Mouse (Mus musculus) stomach, embryonic 16.5 days (tissue): ENCODE data around the gene Phf1. TPM values are rescaled to one million over a fixed set of nuclear protein-coding genes. Genes with fewer than 3 reads are reported as not detected.

Source experiments
- ATAC-seq: fragments of 200-750 bp; cut with Nextera tagmentation; 2 replicates; pipeline ENCODE4 v1.8.0; 2017; ENCODE audit warnings: moderate number of reproducible peaks, moderate TSS enrichment; ENCODE audit not compliant: insufficient read depth, low FRiP score
- H3K27ac ChIP-seq: fragments of 300-500 bp; sonication (generic); 2 replicates; pipeline ENCODE4 v1.5.1; 2014; ENCODE audit warnings: low read length
- H3K27me3 ChIP-seq: fragments of 300-500 bp; sonication (generic); 2 replicates; pipeline ENCODE4 v1.6.1; 2014; ENCODE audit warnings: low read length, control low read depth, mixed read lengths; ENCODE audit not compliant: control insufficient read depth, insufficient read depth
- H3K36me3 ChIP-seq: fragments of 300-500 bp; sonication (generic); 2 replicates; pipeline ENCODE4 v1.6.1; 2014; ENCODE audit warnings: low read length; ENCODE audit not compliant: control insufficient read depth, insufficient read depth
- H3K4me1 ChIP-seq: fragments of 300-500 bp; sonication (generic); 2 replicates; pipeline ENCODE4 v1.6.1; 2014; ENCODE audit warnings: low read length, control low read depth, mixed read lengths; ENCODE audit not compliant: control insufficient read depth, insufficient read depth
- H3K4me2 ChIP-seq: fragments of 300-500 bp; sonication (generic); 2 replicates; pipeline ENCODE4 v1.6.1; 2014; ENCODE audit warnings: low read depth, low read length, mixed read lengths
- H3K4me3 ChIP-seq: fragments of 300-500 bp; sonication (generic); replicated peaks from 2 replicates; pipeline ENCODE4 v1.5.1; 2014; ENCODE audit warnings: mild to moderate bottlenecking, low read length
- H3K9ac ChIP-seq: fragments of 300-500 bp; sonication (generic); 2 replicates; pipeline ENCODE4 v1.6.1; 2014; ENCODE audit warnings: low read length
- H3K9me3 ChIP-seq: fragments of 300-500 bp; sonication (generic); replicated peaks from 2 replicates; pipeline ENCODE4 v1.6.1; 2016; ENCODE audit warnings: low read length, control low read depth; ENCODE audit not compliant: control insufficient read depth
- WGBS: fragments of 180-500 bp; shearing (Covaris S2); extraction: QIAGEN DNeasy Blood & Tissue Kit; methylation state at CpG from one replicate; pipeline ENCODE4 v1.1.7; 2014; 5-methylcytosine and 5-hydroxymethylcytosine counted together
- polyA plus RNA-seq: library from polyadenylated mRNA; unstranded; fragments of >200 nt; fragmentation: Nextera tagmentation; extraction: Ambion mirVana; gene quantifications from 2 replicates; pipeline ENCODE4 v1.2.1, GENCODE M21; 2015

The Phf1 gene
- polyA plus RNA-seq, 1 experiment from 2014 or later, result 7.7 TPM

DNA sequence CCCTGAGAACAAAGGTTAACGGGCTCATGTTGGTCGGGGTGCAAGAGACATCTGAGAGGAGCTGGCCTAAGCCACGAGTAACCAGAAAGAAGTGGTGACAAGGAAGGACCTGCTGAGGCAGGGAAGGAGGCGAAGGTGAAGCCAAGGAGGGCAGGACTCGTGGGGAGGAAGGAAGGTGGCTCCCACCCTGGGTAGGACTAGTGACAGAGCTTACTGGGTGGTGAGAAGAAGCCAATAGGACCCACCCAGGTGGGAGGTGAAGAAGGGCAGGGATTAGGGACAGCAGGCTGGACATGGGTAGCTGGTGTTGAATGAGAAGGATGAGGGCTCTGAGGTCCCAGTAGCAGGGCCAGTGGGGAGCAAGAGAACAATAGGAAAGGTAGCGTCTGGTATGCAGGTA, 20.3 kb downstream of the Phf1 start:
- Histone ChIP-seq H3K4me2 (no peak overlapping the region), H3K9ac (no peak overlapping the region; the same call in 1 of the 2 replicates), H3K27ac (no peak overlapping the region), H3K36me3 (0 out of 2 replicates have a peak, but pooled peaks cover 3% of the 10 kb centered on the region), H3K9me3 (no peaks in the 10 kb centered on the region), H3K4me3 (no peak overlapping the region), H3K27me3 (no peaks in the 10 kb centered on the region), H3K4me1 (peaks cover 40% of the 10 kb centered on the region)
- WGBS, result 40% methylated on average over 6 of the region's 6 CpGs
- ATAC-seq, result no peak

GRCm38 (mm10) chr17:26953726-26954125, 20.9 kb downstream of the Phf1 start:
- H3K36me3 ChIP-seq, result 0 out of 2 replicates have a peak, but pooled peaks cover 3% of the 10 kb centered on the region
- H3K27ac ChIP-seq, result no peak overlapping the region
- H3K27me3 ChIP-seq, result no peaks in the 10 kb centered on the region
- peak overlapping the region; percentile 17; the same call in 1 of the 2 replicates for H3K4me2 ChIP-seq
- H3K4me3 ChIP-seq, result no peak overlapping the region
- 9% methylated on average over 15 of the region's 16 CpGs for WGBS
- no peaks in the 10 kb centered on the region for H3K9me3 ChIP-seq
- peak overlapping the region; percentile 12 for H3K9ac ChIP-seq
- ATAC-seq, result no peak
- peaks cover 40% of the 10 kb centered on the region for H3K4me1 ChIP-seq

DNA sequence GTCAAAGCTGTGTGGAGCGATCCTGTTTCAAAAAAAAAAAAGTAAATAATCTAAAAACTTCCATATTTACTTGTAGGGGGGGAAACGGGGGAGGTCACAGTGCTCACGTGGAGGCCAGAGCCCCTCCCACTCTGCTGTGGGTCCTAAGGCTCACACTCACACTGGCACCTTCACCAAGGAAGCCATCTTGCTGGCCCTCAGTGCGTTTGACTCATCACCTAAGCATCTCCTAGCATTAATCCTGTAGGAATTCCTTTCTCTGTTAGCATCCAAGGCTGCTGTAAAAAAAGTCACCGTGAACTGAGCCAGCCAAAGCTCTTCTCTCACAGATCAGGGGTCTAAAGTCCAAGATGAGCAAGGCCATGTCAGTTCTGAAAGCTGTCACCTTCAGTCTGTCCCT, 23.5 kb downstream of the Phf1 start:
- WGBS, result 69% methylated on average over 5 of the region's 5 CpGs
- no peak overlapping the region for H3K4me2 ChIP-seq
- H3K36me3 ChIP-seq, result peaks cover 12% of the 10 kb centered on the region; the same call in 1 of the 2 replicates
- H3K27ac ChIP-seq, result no peak overlapping the region
- no peak overlapping the region for H3K9ac ChIP-seq
- no peak overlapping the region for H3K4me3 ChIP-seq
- no peaks in the 10 kb centered on the region for H3K9me3 ChIP-seq
- peaks cover 25% of the 10 kb centered on the region for H3K4me1 ChIP-seq
- no peaks in the 10 kb centered on the region for H3K27me3 ChIP-seq
- ATAC-seq, result no peak

- Histone ChIP-seq H3K4me1 (peaks cover 19% of the 10 kb centered on the region), H3K9ac (no peak overlapping the region), H3K4me3 (no peak overlapping the region), H3K4me2 (no peak overlapping the region), H3K9me3 (no peaks in the 10 kb centered on the region), H3K27ac (no peak overlapping the region), H3K36me3 (peaks cover 15% of the 10 kb centered on the region; the same call in 1 of the 2 replicates), H3K27me3 (no peaks in the 10 kb centered on the region)
- WGBS, result 83% methylated on average over 18 of the region's 18 CpGs
- ATAC-seq, result no peak
Measured at GRCm38 (mm10) chr17:26956895-26957294, 24.0 kb downstream of the Phf1 start.

DNA sequence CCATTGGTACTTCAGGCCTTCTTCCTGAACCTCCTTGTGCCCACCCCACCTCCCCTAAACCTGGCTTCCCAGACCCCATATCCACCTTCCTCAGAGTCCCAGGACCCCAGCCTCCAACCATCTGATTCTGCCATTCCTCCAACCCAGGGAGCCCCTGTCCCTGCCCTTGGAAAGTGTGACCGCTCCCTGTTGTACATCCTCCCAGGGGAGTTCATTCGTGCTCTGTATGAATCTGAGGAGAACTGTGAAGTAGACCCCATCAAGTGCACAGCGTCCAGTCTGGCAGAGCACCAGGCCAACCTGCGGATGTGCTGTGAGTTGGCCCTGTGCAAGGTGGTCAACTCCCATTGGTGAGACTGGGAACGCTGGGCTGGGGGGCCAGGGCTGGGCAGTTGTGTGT, 25.0 kb downstream of the Phf1 start:
- H3K36me3 ChIP-seq, result peaks cover 15% of the 10 kb centered on the region; the same call in 1 of the 2 replicates
- 90% methylated on average over 5 of the region's 5 CpGs for WGBS

GRCm38 (mm10) chr17:26958880-26959279, 26.0 kb downstream of the Phf1 start:
- 66% methylated on average over 5 of the region's 5 CpGs for WGBS
- Histone ChIP-seq H3K4me3 (no peak overlapping the region), H3K9me3 (no peaks in the 10 kb centered on the region), H3K4me2 (no peak overlapping the region), H3K9ac (no peak overlapping the region), H3K36me3 (peaks cover 15% of the 10 kb centered on the region; the same call in 1 of the 2 replicates), H3K27me3 (no peaks in the 10 kb centered on the region), H3K4me1 (peaks cover 2% of the 10 kb centered on the region), H3K27ac (no peak overlapping the region)
- ATAC-seq, result no peak

More for the DNA sequence above, 25.0 kb downstream of the Phf1 start:
- no peaks in the 10 kb centered on the region for H3K27me3 ChIP-seq
- no peak for ATAC-seq
- no peak overlapping the region for H3K4me3 ChIP-seq
- no peak overlapping the region for H3K9ac ChIP-seq
- H3K9me3 ChIP-seq, result no peaks in the 10 kb centered on the region
- no peak overlapping the region for H3K27ac ChIP-seq
- H3K4me2 ChIP-seq, result no peak overlapping the region
- H3K4me1 ChIP-seq, result peaks cover 11% of the 10 kb centered on the region

- no peaks in the 10 kb centered on the region for H3K4me1 ChIP-seq
- ATAC-seq, result no peak
- H3K9me3 ChIP-seq, result no peaks in the 10 kb centered on the region
- H3K27me3 ChIP-seq, result no peaks in the 10 kb centered on the region
- 93% methylated on average over 4 of the region's 4 CpGs for WGBS
- H3K36me3 ChIP-seq, result peaks cover 15% of the 10 kb centered on the region; the same call in 1 of the 2 replicates
- H3K9ac ChIP-seq, result no peak overlapping the region
- H3K4me3 ChIP-seq, result no peak overlapping the region
- no peak overlapping the region for H3K4me2 ChIP-seq
- H3K27ac ChIP-seq, result no peak overlapping the region
Measured at GRCm38 (mm10) chr17:26959815-26960214, 27.0 kb downstream of the Phf1 start.

DNA sequence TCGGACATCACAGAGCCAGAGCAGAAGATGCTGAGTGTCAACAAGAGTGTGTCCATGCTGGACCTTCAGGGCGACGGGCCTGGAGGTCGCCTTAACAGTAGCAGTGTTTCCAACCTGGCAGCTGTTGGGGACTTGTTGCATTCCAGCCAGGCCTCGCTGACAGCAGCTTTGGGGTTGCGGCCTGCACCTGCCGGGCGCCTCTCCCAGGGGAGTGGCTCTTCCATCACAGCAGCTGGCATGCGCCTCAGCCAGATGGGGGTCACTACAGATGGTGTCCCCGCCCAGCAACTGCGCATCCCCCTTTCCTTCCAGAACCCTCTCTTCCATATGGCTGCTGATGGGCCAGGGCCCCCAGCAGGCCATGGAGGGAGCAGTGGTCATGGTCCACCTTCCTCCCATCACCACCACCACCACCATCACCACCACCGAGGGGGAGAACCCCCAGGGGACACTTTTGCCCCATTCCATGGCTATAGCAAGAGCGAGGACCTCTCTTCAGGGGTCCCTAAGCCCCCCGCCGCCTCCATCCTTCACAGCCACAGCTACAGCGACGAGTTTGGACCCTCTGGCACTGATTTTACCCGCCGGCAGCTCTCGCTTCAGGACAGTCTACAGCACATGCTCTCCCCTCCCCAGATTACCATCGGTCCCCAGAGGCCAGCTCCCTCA, 28.9 kb downstream of the Phf1 start:
- H3K36me3 ChIP-seq, result peaks cover 13% of the 10 kb centered on the region; the same call in 1 of the 2 replicates
- no peaks in the 10 kb centered on the region for H3K4me1 ChIP-seq
- WGBS, result 86% methylated on average over 21 of the region's 21 CpGs
- no peak overlapping the region for H3K27ac ChIP-seq
- no peak for ATAC-seq
- H3K4me3 ChIP-seq, result no peak overlapping the region
- H3K9me3 ChIP-seq, result no peaks in the 10 kb centered on the region
- H3K4me2 ChIP-seq, result no peak overlapping the region
- H3K27me3 ChIP-seq, result no peaks in the 10 kb centered on the region
- H3K9ac ChIP-seq, result no peak overlapping the region

DNA sequence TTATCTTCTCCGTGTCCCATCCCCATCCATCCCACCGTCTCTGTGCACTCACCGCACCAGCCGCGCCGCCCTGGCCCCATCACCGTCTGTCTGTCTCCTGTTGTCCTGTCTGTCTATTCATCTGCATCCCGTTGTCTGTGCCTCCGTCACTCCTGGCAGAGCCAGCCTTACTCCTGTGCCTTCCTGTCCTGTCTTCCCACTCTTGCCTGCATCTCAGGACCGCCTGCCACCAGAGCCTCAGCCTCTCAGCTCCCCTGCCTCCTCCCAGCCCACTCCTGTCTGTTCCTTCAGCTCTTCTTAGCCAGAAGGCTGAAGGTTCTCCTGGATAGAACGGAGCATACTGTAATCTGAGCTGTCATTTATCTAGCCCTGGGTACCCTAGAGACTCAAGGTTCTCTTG, 34.1 kb downstream of the Phf1 start:
- H3K4me1 ChIP-seq, result peaks cover 9% of the 10 kb centered on the region
- ATAC-seq, result no peak
- H3K27me3 ChIP-seq, result no peaks in the 10 kb centered on the region

More for the DNA sequence above, 34.1 kb downstream of the Phf1 start:
- Histone ChIP-seq H3K27ac (no peak overlapping the region), H3K9me3 (no peaks in the 10 kb centered on the region), H3K4me3 (no peak overlapping the region), H3K36me3 (0 out of 2 replicates have a peak, but pooled peaks cover 3% of the 10 kb centered on the region), H3K4me2 (no peak overlapping the region), H3K9ac (no peak overlapping the region)
- WGBS, result 88% methylated on average over 11 of the region's 11 CpGs
